Mouse (Mus musculus): Measurements from ENCODE around the gene Afmid.
"Not testable (repeated sequence)": the region's sequence is repeated elsewhere in the genome, so short reads cannot be mapped to it uniquely, and the experiment has no call there.

DNA sequence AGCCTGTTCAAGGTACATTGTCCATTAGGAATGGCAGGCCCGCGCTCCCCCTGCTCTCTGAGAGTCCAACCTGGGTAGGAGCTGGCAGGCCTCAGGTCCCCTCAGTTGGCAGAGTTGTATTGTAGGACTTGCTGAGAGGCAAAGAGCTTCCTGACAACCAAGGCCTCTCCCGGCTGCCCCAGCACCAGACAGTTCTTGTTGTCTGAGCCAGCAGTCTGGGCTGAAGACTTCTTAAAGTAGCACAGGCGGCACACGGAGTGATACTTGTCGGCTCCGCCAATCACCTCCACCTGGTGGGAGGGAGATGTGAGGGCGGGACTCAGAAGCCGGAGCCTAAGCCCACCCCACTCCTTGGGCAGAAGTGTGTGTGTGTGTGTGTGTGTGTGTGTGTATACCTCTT lies 9.9 kb upstream of the Afmid start:
- not testable (repeated sequence) for TF ChIP-seq CTCF, EP300 (IDR thresholded peaks at IDR 0.05; ENCODE audit: low read depth)

Data from liver, postnatal 0 days (tissue).